Mouse (Mus musculus): ENCODE data around the gene Bdnf. TPM values are rescaled to one million over a fixed set of nuclear protein-coding genes. Genes with fewer than 3 reads are reported as not detected.

Gene Bdnf
- polyA plus RNA-seq, 1 experiment from 2014 or later, result 2.8 TPM

- ATAC-seq, result no peak
- peaks cover 5% of the 10 kb centered on the region for H3K4me1 ChIP-seq (replicated peaks)
- H3K4me2 ChIP-seq (replicated peaks), result no peak overlapping the region
- H3K9me3 ChIP-seq, result no peaks in the 10 kb centered on the region
- H3K27ac ChIP-seq, result no peak overlapping the region
- H3K9ac ChIP-seq (replicated peaks), result no peak overlapping the region
- no peaks in the 10 kb centered on the region for H3K27me3 ChIP-seq
- H3K4me3 ChIP-seq (replicated peaks), result no peak overlapping the region
- no peaks in the 10 kb centered on the region for H3K36me3 ChIP-seq
Observed at GRCm38 (mm10) chr2:109748412-109748811, 73.9 kb downstream of the Bdnf start.

GRCm38 (mm10) chr2:109748815-109749214, 74.3 kb downstream of the Bdnf start:
- Histone ChIP-seq H3K4me1 (replicated peaks) (peaks cover under 1% of the 10 kb centered on the region), H3K9ac (replicated peaks) (no peak overlapping the region), H3K27me3 (no peaks in the 10 kb centered on the region), H3K4me2 (replicated peaks) (no peak overlapping the region), H3K4me3 (replicated peaks) (no peak overlapping the region), H3K9me3 (no peaks in the 10 kb centered on the region), H3K27ac (no peak overlapping the region), H3K36me3 (no peaks in the 10 kb centered on the region)
- no peak for ATAC-seq
- WGBS, result 92% methylated on average over 4 of the region's 4 CpGs

- Histone ChIP-seq H3K9me3 (no peaks in the 10 kb centered on the region), H3K27me3 (no peaks in the 10 kb centered on the region), H3K4me3 (replicated peaks) (no peak overlapping the region), H3K9ac (replicated peaks) (no peak overlapping the region), H3K4me1 (replicated peaks) (no peaks in the 10 kb centered on the region), H3K4me2 (replicated peaks) (no peak overlapping the region), H3K36me3 (no peaks in the 10 kb centered on the region), H3K27ac (no peak overlapping the region)
- no peak for ATAC-seq
Observed at GRCm38 (mm10) chr2:109749964-109750363, 75.5 kb downstream of the Bdnf start.

GRCm38 (mm10) chr2:109750484-109750883, 76.0 kb downstream of the Bdnf start:
- Histone ChIP-seq H3K36me3 (no peaks in the 10 kb centered on the region), H3K4me1 (replicated peaks) (no peaks in the 10 kb centered on the region), H3K9ac (replicated peaks) (no peak overlapping the region), H3K4me3 (replicated peaks) (no peak overlapping the region), H3K9me3 (no peaks in the 10 kb centered on the region), H3K4me2 (replicated peaks) (no peak overlapping the region), H3K27ac (no peak overlapping the region), H3K27me3 (no peaks in the 10 kb centered on the region)
- WGBS, result 82% methylated on average over 1 of the region's 1 CpGs
- ATAC-seq, result no peak

GRCm38 (mm10) chr2:109756305-109756704, 81.8 kb downstream of the Bdnf start:
- no peaks in the 10 kb centered on the region for H3K9me3 ChIP-seq
- 95% methylated on average over 2 of the region's 2 CpGs for WGBS
- H3K9ac ChIP-seq (replicated peaks), result no peak overlapping the region
- no peak overlapping the region for H3K4me2 ChIP-seq (replicated peaks)
- H3K4me3 ChIP-seq (replicated peaks), result no peak overlapping the region
- H3K36me3 ChIP-seq, result no peaks in the 10 kb centered on the region
- no peak for ATAC-seq
- H3K27me3 ChIP-seq, result no peaks in the 10 kb centered on the region
- no peaks in the 10 kb centered on the region for H3K4me1 ChIP-seq (replicated peaks)
- H3K27ac ChIP-seq, result no peak overlapping the region

GRCm38 (mm10) chr2:109766772-109767171, 92.3 kb downstream of the Bdnf start:
- Histone ChIP-seq H3K27ac (no peak overlapping the region), H3K9ac (replicated peaks) (no peak overlapping the region), H3K36me3 (no peaks in the 10 kb centered on the region), H3K9me3 (no peaks in the 10 kb centered on the region), H3K27me3 (no peaks in the 10 kb centered on the region), H3K4me1 (replicated peaks) (no peaks in the 10 kb centered on the region), H3K4me2 (replicated peaks) (no peak overlapping the region), H3K4me3 (replicated peaks) (no peak overlapping the region)
- 88% methylated on average over 2 of the region's 2 CpGs for WGBS
- ATAC-seq, result no peak

GRCm38 (mm10) chr2:109768814-109769213, 94.3 kb downstream of the Bdnf start:
- WGBS, result 94% methylated on average over 3 of the region's 3 CpGs
- no peak for ATAC-seq

GRCm38 (mm10) chr2:109776374-109776773, 101.9 kb downstream of the Bdnf start:
- no peaks in the 10 kb centered on the region for H3K27me3 ChIP-seq
- no peak for ATAC-seq
- no peaks in the 10 kb centered on the region for H3K4me1 ChIP-seq (replicated peaks)
- WGBS, result 28% methylated on average over 6 of the region's 6 CpGs
- no peak overlapping the region for H3K27ac ChIP-seq
- no peaks in the 10 kb centered on the region for H3K36me3 ChIP-seq
- no peak overlapping the region for H3K9ac ChIP-seq (replicated peaks)
- no peak overlapping the region for H3K4me2 ChIP-seq (replicated peaks)
- H3K9me3 ChIP-seq, result no peaks in the 10 kb centered on the region
- no peak overlapping the region for H3K4me3 ChIP-seq (replicated peaks)

More at GRCm38 (mm10) chr2:109768814-109769213, 94.3 kb downstream of the Bdnf start:
- no peak overlapping the region for H3K9ac ChIP-seq (replicated peaks)
- H3K4me3 ChIP-seq (replicated peaks), result no peak overlapping the region
- no peaks in the 10 kb centered on the region for H3K4me1 ChIP-seq (replicated peaks)
- H3K27ac ChIP-seq, result no peak overlapping the region
- H3K9me3 ChIP-seq, result no peaks in the 10 kb centered on the region
- no peaks in the 10 kb centered on the region for H3K27me3 ChIP-seq
- H3K36me3 ChIP-seq, result no peaks in the 10 kb centered on the region
- H3K4me2 ChIP-seq (replicated peaks), result no peak overlapping the region

Other genes starting within 250 kb of the Bdnf start
- 175 and 201 TPM in 2 replicates for gene Lin7c, start 216.2 kb downstream of the Bdnf start, polyA plus RNA-seq (2015; fragmentation: Nextera tagmentation; extraction: Ambion mirVana)
- 7.9 and 8.3 TPM in 2 replicates for gene Lgr4, start 242.9 kb downstream of the Bdnf start, polyA plus RNA-seq (2015; fragmentation: Nextera tagmentation; extraction: Ambion mirVana)

All from midbrain, embryonic 13.5 days (tissue).